Mouse (Mus musculus) ES-E14 (cell line): ENCODE data around the gene Cotl1. TPM values are rescaled to one million over a fixed set of nuclear protein-coding genes. Genes with fewer than 3 reads are reported as not detected.
A peak's percentile ranks its signal among the peaks of the same experiment; 100 is the strongest.

Experiments
- DNase-seq: peaks from one replicate; pipeline ENCODE4 v3.0.0-alpha.2; 2013; ENCODE audit warnings: low read depth, low spot score
- H3K27ac ChIP-seq: 2 replicates; pipeline ENCODE4 v1.5.1; 2012; ENCODE audit warnings: low read depth, mild to moderate bottlenecking, low read length, moderate library complexity, mixed read lengths; ENCODE audit not compliant: poor library complexity, insufficient read depth, severe bottlenecking
- H3K36me3 ChIP-seq: 2 replicates; pipeline ENCODE4 v1.6.1; 2012; ENCODE audit warnings: mild to moderate bottlenecking, low read length, moderate library complexity, mixed read lengths; ENCODE audit not compliant: control insufficient read depth, poor library complexity, insufficient read depth, severe bottlenecking
- H3K4me1 ChIP-seq, 2 experiments: fragments of 150-350 bp in 1 of 2; sonication (generic) in 1 of 2; 2 replicates each; pipeline ENCODE4 v1.6.1; 2012; ENCODE audit warnings: low read length in 2 of 2, mild to moderate bottlenecking in 1 of 2, mixed read lengths in 1 of 2; ENCODE audit not compliant: control insufficient read depth in 2 of 2, insufficient read depth in 2 of 2, poor library complexity in 1 of 2
- H3K4me3 ChIP-seq, 2 experiments: fragments of 150-350 bp in 1 of 2; sonication (generic) in 1 of 2; 2 replicates each; pipeline ENCODE4 v1.5.1; 2012; ENCODE audit warnings: low read length in 2 of 2, low read depth in 1 of 2, mild to moderate bottlenecking in 1 of 2, mixed read lengths in 1 of 2; ENCODE audit not compliant: insufficient read depth in 1 of 2, poor library complexity in 1 of 2, severe bottlenecking in 1 of 2
- H3K9ac ChIP-seq: 2 replicates; pipeline ENCODE4 v1.6.1; 2012; ENCODE audit warnings: low read depth, mild to moderate bottlenecking, low read length, mixed read lengths; ENCODE audit not compliant: poor library complexity, insufficient read depth, severe bottlenecking
- H3K9me3 ChIP-seq: fragments of 150-350 bp; sonication (generic); 2 replicates; pipeline ENCODE4 v1.6.1; 2012; ENCODE audit warnings: low read depth, mild to moderate bottlenecking, low read length; ENCODE audit not compliant: control insufficient read depth, insufficient read depth
- CHD2 ChIP-seq: IDR thresholded peaks from 2 replicates; pipeline ENCODE4 v1.6.1; 2014; ENCODE audit warnings: mild to moderate bottlenecking, low read depth, low read length, inconsistent platforms
- HCFC1 ChIP-seq: IDR thresholded peaks from 2 replicates; pipeline ENCODE4 v1.6.1; 2012; ENCODE audit warnings: low read length, inconsistent platforms, borderline replicate concordance; ENCODE audit not compliant: insufficient read depth
- MAFK ChIP-seq: IDR thresholded peaks from 2 replicates; pipeline ENCODE4 v1.6.1; 2014; ENCODE audit warnings: mild to moderate bottlenecking, low read depth, low read length, inconsistent platforms; ENCODE audit not compliant: insufficient read depth
- ZC3H11A ChIP-seq: IDR thresholded peaks from 2 replicates; pipeline ENCODE4 v1.6.1; 2012; ENCODE audit warnings: low read depth, mild to moderate bottlenecking, inconsistent platforms, low read length, borderline replicate concordance
- ZNF384 ChIP-seq: IDR thresholded peaks from 2 replicates; pipeline ENCODE4 v1.6.1; 2012; ENCODE audit warnings: low read depth, low read length, inconsistent platforms
- in situ Hi-C, 2 experiments: fragments of 600-800 bp; cut with MboI; formaldehyde crosslinking; loops; one replicate each; pipeline ENCODE4 v1.15.1; 2025; ENCODE audit warnings: low sequenced_read_pairs in 2 of 2, inconsistent platforms in 1 of 2; ENCODE audit not compliant: unreplicated experiment in 2 of 2
- total RNA-seq: library from RNA; depleted of rRNA; stranded (reverse); fragments of 300-350 nt; gene quantifications from 2 replicates; pipeline ENCODE4 v1.2.3, GENCODE M21; 2012

Gene Cotl1
- total RNA-seq, 1 experiment, result 73.3 TPM

- peak overlapping the region; percentile 3; the same call in 1 of the 2 replicates for H3K27ac ChIP-seq
- in situ Hi-C loops, result no loop called here
- peaks cover 24 to 41% of the 10 kb centered on the region in 2 experiments for H3K4me1 ChIP-seq
- no peaks in the 10 kb centered on the region for H3K9me3 ChIP-seq
- no peaks in the 10 kb centered on the region for H3K36me3 ChIP-seq
- peak overlapping the region; percentile 49; the same call in 1 of the 2 replicates for H3K9ac ChIP-seq
- no peak for DNase-seq
- TF ChIP-seq ZNF384 (no peak), MAFK (no peak), HCFC1 (no peak), ZC3H11A (no peak), CHD2 (no peak)
- H3K4me3 ChIP-seq, result no peak overlapping the region
Observed at GRCm38 (mm10) chr8:119832101-119832617, 8.2 kb downstream of the Cotl1 start.

- no peak for TF ChIP-seq MAFK
- no peak for TF ChIP-seq ZNF384
- DNase-seq, result no peak
- peak overlapping the region; percentile 40; the same call in 1 of the 2 replicates for H3K9ac ChIP-seq
- in situ Hi-C loops, result no loop called here
- H3K9me3 ChIP-seq, result no peaks in the 10 kb centered on the region
- H3K27ac ChIP-seq, result 0 out of 2 replicates have a peak overlapping the region, but pooled peaks have one; percentile 13
- H3K36me3 ChIP-seq, result no peaks in the 10 kb centered on the region
- H3K4me1 ChIP-seq, result peaks cover 24 to 41% of the 10 kb centered on the region in 2 experiments
- H3K4me3 ChIP-seq, result no peak overlapping the region
Observed at GRCm38 (mm10) chr8:119831336-119831995, 8.9 kb downstream of the Cotl1 start.

- in situ Hi-C loops, result no loop called here
- no peak for DNase-seq
- Histone ChIP-seq H3K9ac (no peak overlapping the region), H3K36me3 (no peaks in the 10 kb centered on the region), H3K27ac (no peak overlapping the region), H3K4me1 (peaks cover 24 to 47% of the 10 kb centered on the region in 2 experiments), H3K4me3 (no peak overlapping the region), H3K9me3 (no peaks in the 10 kb centered on the region)
- TF ChIP-seq ZC3H11A, result no peak
- TF ChIP-seq MAFK, result no peak
- TF ChIP-seq ZNF384, result no peak
- TF ChIP-seq HCFC1, result no peak
- TF ChIP-seq CHD2, result no peak
Observed at GRCm38 (mm10) chr8:119830589-119830988, 9.8 kb downstream of the Cotl1 start.

- in situ Hi-C loops, result no loop called here
- Histone ChIP-seq H3K9ac (no peak overlapping the region), H3K4me1 (peaks cover 24 to 47% of the 10 kb centered on the region in 2 experiments), H3K4me3 (no peak overlapping the region), H3K9me3 (no peaks in the 10 kb centered on the region), H3K27ac (no peak overlapping the region), H3K36me3 (no peaks in the 10 kb centered on the region)
- DNase-seq, result no peak
- TF ChIP-seq HCFC1 (no peak), ZC3H11A (no peak), CHD2 (no peak), MAFK (no peak), ZNF384 (no peak)
Observed at GRCm38 (mm10) chr8:119829870-119830580, 10.3 kb downstream of the Cotl1 start.
